Mouse (Mus musculus): ENCODE data around the gene Gm14851. TPM values are rescaled to one million over a fixed set of nuclear protein-coding genes. Genes with fewer than 3 reads are reported as not detected.

Gene Gm14851
- polyA plus RNA-seq (2012), result not detected in 2 replicates

DNA sequence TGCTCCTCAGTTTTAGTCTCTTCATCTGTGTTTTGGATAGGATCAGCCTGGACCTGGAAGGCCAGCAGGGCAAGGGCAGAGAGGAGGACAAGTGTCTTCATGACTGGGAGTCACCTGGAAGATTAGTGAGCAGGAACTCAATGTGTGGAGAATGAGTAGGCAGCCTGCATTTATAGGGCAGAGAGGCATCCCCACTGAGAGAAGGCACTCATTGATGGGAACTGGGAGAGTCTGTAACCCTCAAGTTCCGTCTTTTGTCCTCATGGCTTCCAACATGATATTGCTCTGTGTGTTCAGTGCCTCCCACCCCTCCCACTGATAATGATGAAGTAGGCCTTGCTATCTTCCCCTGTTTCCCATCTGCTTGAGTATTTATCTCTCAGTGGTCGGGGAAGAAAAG is at the start of gene Gm14851:
Gm14851 (minus strand) TSS at position 101 of the 400 bp plus-strand sequence.

DNA sequence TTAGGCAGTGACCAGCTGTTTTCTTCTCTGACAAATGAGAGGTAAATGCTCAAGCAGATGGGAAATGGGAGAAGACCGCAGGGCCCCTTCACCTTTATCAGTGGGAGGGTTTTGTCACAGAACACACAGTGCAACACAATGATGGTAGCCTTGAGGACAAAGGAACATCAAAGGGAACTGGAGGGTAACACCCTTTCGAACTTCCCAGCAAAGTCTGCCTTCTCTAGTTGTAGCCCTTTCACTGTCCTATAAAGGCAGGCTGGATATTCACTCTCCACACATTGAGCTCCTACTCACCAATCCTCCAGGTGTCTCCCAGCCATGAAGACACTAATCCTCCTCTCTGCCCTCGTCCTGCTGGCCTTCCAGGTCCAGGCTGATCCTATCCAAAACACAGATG is 38.5 kb upstream of the Gm14851 start, which contains the start of gene Defa30:
Defa30 (plus strand) TSS at position 301 of the 400 bp plus-strand sequence.

DNA sequence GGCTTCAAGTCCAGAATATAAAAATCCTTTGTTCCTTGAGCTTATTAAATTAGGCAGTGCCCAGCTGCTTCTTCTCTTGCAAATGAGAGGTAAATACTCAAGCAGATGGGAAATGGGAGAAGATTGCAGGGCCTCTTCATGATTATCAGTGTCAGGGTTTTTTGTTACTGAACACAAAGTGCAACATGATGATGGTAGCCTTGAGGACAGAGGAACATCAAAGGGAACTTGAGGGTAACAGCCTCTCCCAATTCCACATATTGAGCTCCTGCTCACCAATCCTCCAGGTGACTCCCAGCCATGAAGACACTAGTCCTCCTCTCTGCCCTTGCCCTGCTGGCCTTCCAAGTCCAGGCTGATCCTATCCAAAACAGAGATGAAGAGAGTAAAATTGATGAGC is 11.7 kb downstream of the Gm14851 start, which contains the start of gene Defa25:
Defa25 (plus strand) TSS at position 301 of the 400 bp plus-strand sequence.

DNA sequence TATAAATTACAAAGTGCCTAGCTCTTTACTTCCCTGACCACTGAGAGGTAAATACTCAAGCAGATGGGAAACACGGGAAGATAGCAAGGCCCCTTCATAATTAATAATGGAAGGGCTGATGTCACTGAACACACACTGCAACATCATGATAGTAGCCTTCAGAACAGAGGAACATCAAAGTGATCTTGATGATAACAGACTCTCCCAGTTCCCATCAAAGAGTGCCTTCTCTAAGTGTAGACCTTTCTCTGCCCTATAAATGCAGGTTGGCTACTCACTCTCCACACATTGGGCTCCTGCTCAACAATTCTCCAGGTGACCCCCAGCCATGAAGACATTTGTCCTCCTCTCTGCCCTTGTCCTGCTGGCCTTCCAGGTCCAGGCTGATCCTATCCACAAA is 31.1 kb downstream of the Gm14851 start, which contains the start of gene Defa35:
Defa35 (plus strand) TSS at position 301 of the 400 bp plus-strand sequence.

DNA sequence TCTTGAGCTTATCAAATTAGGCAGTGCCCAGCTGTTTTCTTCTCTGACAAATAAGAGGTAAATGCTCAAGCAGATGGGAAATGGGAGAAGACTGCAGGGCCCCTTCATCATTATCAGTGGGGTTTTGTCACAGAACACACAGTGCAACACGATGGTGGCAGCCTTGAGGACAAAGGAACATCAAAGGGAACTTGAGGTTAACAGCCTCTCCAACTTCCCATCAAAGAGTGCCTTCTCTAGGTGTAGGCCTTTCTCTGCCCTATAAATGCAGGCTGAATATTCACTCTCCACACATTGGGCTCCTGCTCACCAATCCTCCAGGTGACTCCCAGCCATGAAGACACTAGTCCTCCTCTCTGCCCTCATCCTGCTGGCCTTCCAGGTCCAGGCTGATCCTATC is 41.1 kb downstream of the Gm14851 start, which contains the start of gene Defa23:
Defa23 (plus strand) TSS at position 301 of the 400 bp plus-strand sequence.

Other genes starting within 250 kb of the Gm14851 start
- not detected in 2 replicates for gene Defb33, start 203.4 kb downstream of the Gm14851 start, polyA plus RNA-seq (2012)
- gene Gm15056, start 193.4 kb downstream of the Gm14851 start, polyA plus RNA-seq (2012), result not detected in 2 replicates
- gene Gm6040, start 174.0 kb downstream of the Gm14851 start, polyA plus RNA-seq (2012), result not detected in 2 replicates
- not detected in 2 replicates for gene AY761185, start 151.3 kb downstream of the Gm14851 start, polyA plus RNA-seq (2012)
- not detected in 2 replicates for gene Defa21, start 70.5 kb downstream of the Gm14851 start, polyA plus RNA-seq (2012)
- gene Defa23, start 41.0 kb downstream of the Gm14851 start, polyA plus RNA-seq (2012), result not detected in 2 replicates
- gene Defa35, start 31.0 kb downstream of the Gm14851 start, polyA plus RNA-seq (2012), result not detected in 2 replicates
- not detected in 2 replicates for gene Defa25, start 11.6 kb downstream of the Gm14851 start, polyA plus RNA-seq (2012)
- not detected in 2 replicates for gene Defa30, start 38.6 kb upstream of the Gm14851 start, polyA plus RNA-seq (2012)
- gene Defa22, start 66.2 kb upstream of the Gm14851 start, polyA plus RNA-seq (2012), result not detected in 2 replicates
- not detected in 2 replicates for gene Defa31, start 95.6 kb upstream of the Gm14851 start, polyA plus RNA-seq (2012)
- gene Gm15293, start 105.5 kb upstream of the Gm14851 start, polyA plus RNA-seq (2012), result not detected in 2 replicates
- gene Gm15292, start 153.7 kb upstream of the Gm14851 start, polyA plus RNA-seq (2012), result not detected in 2 replicates
- gene Defa27, start 219.5 kb upstream of the Gm14851 start, polyA plus RNA-seq (2012), result not detected in 2 replicates
- gene Defa29, start 231.0 kb upstream of the Gm14851 start, polyA plus RNA-seq (2012), result not detected in 2 replicates